Mouse (Mus musculus): ENCODE measurements around the gene Kdm2a. TPM values are rescaled to one million over a fixed set of nuclear protein-coding genes. Genes with fewer than 3 reads are reported as not detected.

Kdm2a gene
- polyA plus RNA-seq, 1 experiment: 210 TPM

DNA sequence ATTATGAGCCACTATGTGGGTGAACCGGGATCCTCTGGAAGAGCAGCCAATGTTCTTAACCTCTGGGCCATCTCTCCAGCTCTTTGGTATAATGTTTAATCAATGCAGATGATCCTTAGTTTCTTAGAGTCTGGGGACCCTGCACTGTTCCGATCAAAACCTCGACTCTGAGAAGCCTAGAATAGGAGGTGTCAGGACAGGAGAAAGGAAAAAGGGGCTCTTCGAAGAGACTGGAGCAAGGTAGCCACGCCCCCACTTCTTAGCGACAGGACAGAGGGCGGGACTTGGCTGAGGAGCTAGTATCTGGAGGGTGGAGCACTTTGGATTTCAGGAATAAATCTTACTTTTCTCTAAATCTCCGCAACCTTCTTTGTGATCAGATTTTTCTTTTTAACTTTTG lies 42.1 kb upstream of the Kdm2a start:
- Histone ChIP-seq H3K4me3 (ENCODE audit: control insufficient read depth, insufficient read depth, low read length) (no peak overlapping the region), H3K27me3 (ENCODE audit: control insufficient read depth, insufficient read depth, low read length) (peaks cover 9% of the 10 kb centered on the region; the same call in 1 of the 2 replicates), H3K4me1 (replicated peaks; ENCODE audit: control insufficient read depth, insufficient read depth, low read length) (peaks cover 8% of the 10 kb centered on the region; the same call in 1 of the 2 replicates), H3K27ac (ENCODE audit: control insufficient read depth, insufficient read depth, low read length) (no peak overlapping the region), H3K36me3 (ENCODE audit: control insufficient read depth, insufficient read depth, low read length) (no peaks in the 10 kb centered on the region)
- WGBS: 26% methylated on average over 8 of the region's 8 CpGs
- TF ChIP-seq CTCF (IDR thresholded peaks at IDR 0.05; ENCODE audit: borderline replicate concordance, control insufficient read depth, extremely low read depth, insufficient read depth, low read length, poor library complexity) (no peak), POLR2A (IDR thresholded peaks at IDR 0.05; ENCODE audit: control insufficient read depth, extremely low read depth, insufficient read depth, low read length, poor library complexity) (no peak)
- DNase-seq: no peak

DNA sequence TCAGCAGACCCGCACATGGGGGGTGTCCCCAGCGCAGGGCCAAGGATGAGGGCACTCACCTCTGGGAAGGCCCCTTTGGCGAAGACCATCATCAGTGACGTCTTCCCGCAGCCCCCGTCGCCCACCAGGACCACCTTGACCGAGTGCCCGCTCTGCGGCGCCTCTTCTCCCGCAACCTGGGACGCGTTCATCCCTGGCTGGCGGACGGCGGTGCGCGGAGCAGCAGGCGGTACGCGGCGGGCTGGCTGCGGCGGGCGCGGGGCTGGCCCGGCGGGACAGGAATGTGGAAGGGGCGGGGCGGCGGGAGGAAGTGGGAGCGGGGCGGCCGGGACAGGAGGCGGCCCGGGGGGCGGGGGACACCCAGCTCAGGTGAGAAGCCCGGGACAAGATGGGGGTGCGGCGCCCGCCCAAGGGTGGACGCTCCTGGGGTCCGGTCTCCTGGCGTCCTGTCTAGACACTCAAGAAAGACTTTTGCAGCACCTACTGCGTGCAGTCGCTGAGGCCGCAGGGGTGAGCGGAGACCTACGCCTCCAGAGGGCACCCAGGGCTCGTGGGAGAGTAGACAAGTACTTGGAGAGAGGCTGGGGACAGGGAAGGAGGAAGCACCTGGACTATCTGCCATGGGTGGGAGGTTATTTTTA lies 41.2 kb upstream of the Kdm2a start, which contains the start of gene Rhod:
Gene Rhod (minus strand): TSS at position 272 of the 641 bp plus-strand sequence.
- DNase-seq: peak; percentile 26
- Histone ChIP-seq H3K4me1 (replicated peaks; ENCODE audit: control insufficient read depth, insufficient read depth, low read length) (peaks cover 8% of the 10 kb centered on the region; the same call in 1 of the 2 replicates), H3K27ac (ENCODE audit: control insufficient read depth, insufficient read depth, low read length) (no peak within 1 kb of the TSS), H3K36me3 (ENCODE audit: control insufficient read depth, insufficient read depth, low read length) (no peaks in the 10 kb centered on the region), H3K4me3 (ENCODE audit: control insufficient read depth, insufficient read depth, low read length) (peak within 1 kb of the TSS; percentile 34), H3K27me3 (ENCODE audit: control insufficient read depth, insufficient read depth, low read length) (peaks cover 9% of the 10 kb centered on the region; the same call in 1 of the 2 replicates)
- WGBS: 3% methylated on average over 50 of the region's 51 CpGs
- TF ChIP-seq CTCF (IDR thresholded peaks at IDR 0.05; ENCODE audit: borderline replicate concordance, control insufficient read depth, extremely low read depth, insufficient read depth, low read length, poor library complexity) (no peak), POLR2A (IDR thresholded peaks at IDR 0.05; ENCODE audit: control insufficient read depth, extremely low read depth, insufficient read depth, low read length, poor library complexity) (no peak)

GRCm38 (mm10) chr19:4438791-4439160 lies 40.7 kb upstream of the Kdm2a start:
- Histone ChIP-seq H3K4me3 (ENCODE audit: control insufficient read depth, insufficient read depth, low read length) (no peak overlapping the region), H3K27ac (ENCODE audit: control insufficient read depth, insufficient read depth, low read length) (no peak overlapping the region), H3K27me3 (ENCODE audit: control insufficient read depth, insufficient read depth, low read length) (peaks cover 9% of the 10 kb centered on the region; the same call in 1 of the 2 replicates), H3K36me3 (ENCODE audit: control insufficient read depth, insufficient read depth, low read length) (no peaks in the 10 kb centered on the region), H3K4me1 (replicated peaks; ENCODE audit: control insufficient read depth, insufficient read depth, low read length) (peaks cover 8% of the 10 kb centered on the region; the same call in 1 of the 2 replicates)
- DNase-seq: no peak
- 31% methylated on average over 8 of the region's 8 CpGs for WGBS
- TF ChIP-seq POLR2A (IDR thresholded peaks at IDR 0.05; ENCODE audit: control insufficient read depth, extremely low read depth, insufficient read depth, low read length, poor library complexity): no peak
- TF ChIP-seq CTCF (IDR thresholded peaks at IDR 0.05; ENCODE audit: borderline replicate concordance, control insufficient read depth, extremely low read depth, insufficient read depth, low read length, poor library complexity): no peak

DNA sequence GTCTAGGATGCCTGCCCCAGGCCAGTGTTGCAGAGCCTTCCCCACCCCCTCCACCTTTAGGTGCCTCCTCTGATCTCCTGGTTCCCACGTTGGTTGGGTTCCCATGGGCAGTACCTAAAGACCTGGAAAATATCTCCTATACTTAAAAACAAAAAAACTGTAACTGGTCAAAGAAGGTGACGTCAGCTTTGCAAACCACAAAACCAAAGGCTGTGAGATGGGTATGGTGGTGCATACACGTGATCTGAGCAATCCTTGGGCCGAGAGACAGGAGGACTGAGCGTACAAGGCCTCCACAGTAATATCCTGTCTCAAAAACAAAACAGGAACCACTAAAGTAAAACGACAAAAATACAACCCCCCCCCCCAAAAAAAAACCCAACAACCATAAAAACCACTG lies 39.8 kb upstream of the Kdm2a start:
- Histone ChIP-seq H3K36me3 (ENCODE audit: control insufficient read depth, insufficient read depth, low read length) (no peaks in the 10 kb centered on the region), H3K4me1 (replicated peaks; ENCODE audit: control insufficient read depth, insufficient read depth, low read length) (peaks cover 8% of the 10 kb centered on the region; the same call in 1 of the 2 replicates), H3K4me3 (ENCODE audit: control insufficient read depth, insufficient read depth, low read length) (no peak overlapping the region), H3K27ac (ENCODE audit: control insufficient read depth, insufficient read depth, low read length) (no peak overlapping the region), H3K27me3 (ENCODE audit: control insufficient read depth, insufficient read depth, low read length) (peaks cover 9% of the 10 kb centered on the region; the same call in 1 of the 2 replicates)
- WGBS: 9% methylated on average over 6 of the region's 6 CpGs
- no peak for DNase-seq
- no peak for TF ChIP-seq CTCF (IDR thresholded peaks at IDR 0.05; ENCODE audit: borderline replicate concordance, control insufficient read depth, extremely low read depth, insufficient read depth, low read length, poor library complexity)
- TF ChIP-seq POLR2A (IDR thresholded peaks at IDR 0.05; ENCODE audit: control insufficient read depth, extremely low read depth, insufficient read depth, low read length, poor library complexity): no peak

DNA sequence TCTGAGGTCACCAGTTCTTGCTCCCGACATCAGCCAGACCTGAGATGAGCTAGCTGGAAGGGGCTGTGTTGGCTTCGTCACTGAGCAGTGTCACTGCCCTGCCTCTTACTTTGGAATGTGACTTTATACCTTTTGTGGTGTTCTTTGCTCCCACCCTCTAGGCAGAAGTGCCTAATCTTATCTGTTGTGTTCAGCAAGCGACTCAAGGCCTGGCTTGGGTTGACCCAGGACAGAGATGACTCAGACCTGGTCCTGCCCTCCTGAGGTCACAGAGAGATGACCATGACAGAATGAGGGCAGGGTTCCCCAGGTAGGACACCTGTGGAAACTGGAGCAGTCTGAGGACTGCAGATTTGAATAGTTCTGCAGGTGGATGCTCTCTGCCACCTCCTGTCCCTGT lies 38.2 kb upstream of the Kdm2a start:
- H3K4me3 ChIP-seq (ENCODE audit: control insufficient read depth, insufficient read depth, low read length): no peak overlapping the region
- no peak for DNase-seq
- no peak overlapping the region for H3K27ac ChIP-seq (ENCODE audit: control insufficient read depth, insufficient read depth, low read length)
- no peaks in the 10 kb centered on the region for H3K36me3 ChIP-seq (ENCODE audit: control insufficient read depth, insufficient read depth, low read length)
- TF ChIP-seq CTCF (IDR thresholded peaks at IDR 0.05; ENCODE audit: borderline replicate concordance, control insufficient read depth, extremely low read depth, insufficient read depth, low read length, poor library complexity): no peak
- no peak for TF ChIP-seq POLR2A (IDR thresholded peaks at IDR 0.05; ENCODE audit: control insufficient read depth, extremely low read depth, insufficient read depth, low read length, poor library complexity)
- peaks cover 8% of the 10 kb centered on the region; the same call in 1 of the 2 replicates for H3K4me1 ChIP-seq (replicated peaks; ENCODE audit: control insufficient read depth, insufficient read depth, low read length)
- H3K27me3 ChIP-seq (ENCODE audit: control insufficient read depth, insufficient read depth, low read length): peaks cover 9% of the 10 kb centered on the region; the same call in 1 of the 2 replicates
- 94% methylated on average over 3 of the region's 3 CpGs for WGBS

DNA sequence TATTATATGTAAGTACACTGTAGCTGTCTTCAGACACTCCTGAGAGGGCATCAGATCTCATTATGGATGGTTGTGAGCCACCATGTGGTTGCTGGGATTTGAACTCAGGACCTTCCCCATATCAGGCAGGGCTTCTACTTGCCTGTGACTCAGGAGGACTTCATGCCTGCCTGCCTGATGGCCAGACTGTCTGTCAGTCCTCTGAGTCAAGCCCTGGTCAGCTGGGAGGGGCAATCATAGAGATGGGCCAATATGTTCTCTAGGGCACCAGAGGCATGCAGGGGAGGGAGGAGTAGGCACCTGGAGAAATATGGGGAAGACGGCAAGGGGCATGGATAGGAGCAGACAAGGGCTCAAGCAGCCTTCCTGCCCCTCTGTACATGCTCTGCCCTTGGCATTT lies 36.9 kb upstream of the Kdm2a start:
- Histone ChIP-seq H3K27ac (ENCODE audit: control insufficient read depth, insufficient read depth, low read length) (no peak overlapping the region), H3K36me3 (ENCODE audit: control insufficient read depth, insufficient read depth, low read length) (no peaks in the 10 kb centered on the region), H3K4me3 (ENCODE audit: control insufficient read depth, insufficient read depth, low read length) (no peak overlapping the region), H3K4me1 (replicated peaks; ENCODE audit: control insufficient read depth, insufficient read depth, low read length) (peaks cover 8% of the 10 kb centered on the region; the same call in 1 of the 2 replicates), H3K27me3 (ENCODE audit: control insufficient read depth, insufficient read depth, low read length) (peaks cover 9% of the 10 kb centered on the region; the same call in 1 of the 2 replicates)
- 100% methylated on average over 1 of the region's 1 CpGs for WGBS
- DNase-seq: no peak
- TF ChIP-seq CTCF (IDR thresholded peaks at IDR 0.05; ENCODE audit: borderline replicate concordance, control insufficient read depth, extremely low read depth, insufficient read depth, low read length, poor library complexity) (no peak), POLR2A (IDR thresholded peaks at IDR 0.05; ENCODE audit: control insufficient read depth, extremely low read depth, insufficient read depth, low read length, poor library complexity) (no peak)
